Mouse (Mus musculus) cortical plate, adult 2 months (tissue): ENCODE measurements at regions not wholly inside any gene's neighbourhood (a gene's known extent, or its start where the extent isn't known, plus 50 kb on each side); places are given as distances from the start of the nearest gene placed in this dataset.

Experiments used
- CTCF ChIP-seq: fragments of 200-500 bp; IDR thresholded peaks from 2 replicates; pipeline ENCODE4 v1.5.1; 2011; ENCODE audit warnings: mild to moderate bottlenecking, control low read depth, low read length; ENCODE audit not compliant: insufficient read depth; ENCODE audit errors: extremely low read depth
- POLR2A ChIP-seq: fragments of 200-500 bp; IDR thresholded peaks from 2 replicates; pipeline ENCODE4 v1.6.1; 2011; ENCODE audit warnings: mild to moderate bottlenecking, low read length, control low read depth; ENCODE audit not compliant: insufficient read depth; ENCODE audit errors: extremely low read depth

DNA sequence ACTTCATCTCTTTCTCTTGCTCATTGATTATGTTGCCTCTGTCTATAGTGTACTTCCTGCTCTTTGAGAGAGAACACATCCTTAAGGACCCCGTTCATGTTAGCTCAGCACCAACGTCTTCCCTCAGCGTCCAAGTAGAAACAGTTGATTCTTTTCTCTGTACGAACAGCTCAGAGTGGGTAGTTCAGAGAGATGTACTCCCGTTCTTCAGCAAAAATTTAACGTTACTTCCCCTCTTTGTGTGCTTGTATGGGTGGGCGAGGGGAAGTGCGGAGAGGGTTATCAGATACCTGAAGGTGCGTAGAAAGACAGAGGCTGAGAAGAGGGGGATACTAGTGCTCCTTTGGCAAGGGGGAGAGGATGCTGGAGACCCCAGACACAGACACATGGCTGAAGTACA lies 55.1 kb upstream of the Tab2 start:
- TF ChIP-seq POLR2A = no peak
- no peak for TF ChIP-seq CTCF
